Mouse (Mus musculus): ENCODE results near the gene Esrrg. TPM values are rescaled to one million over a fixed set of nuclear protein-coding genes. Genes with fewer than 3 reads are reported as not detected.

The Esrrg gene
- polyA plus RNA-seq, 3 experiments from 2014 or later, result not detected

- ATAC-seq, result no peak
Observed at GRCm38 (mm10) chr1:187836384-187836783, 227.8 kb downstream of the Esrrg start.

- no peak for ATAC-seq
Observed at GRCm38 (mm10) chr1:187836876-187837275, 228.3 kb downstream of the Esrrg start.

DNA sequence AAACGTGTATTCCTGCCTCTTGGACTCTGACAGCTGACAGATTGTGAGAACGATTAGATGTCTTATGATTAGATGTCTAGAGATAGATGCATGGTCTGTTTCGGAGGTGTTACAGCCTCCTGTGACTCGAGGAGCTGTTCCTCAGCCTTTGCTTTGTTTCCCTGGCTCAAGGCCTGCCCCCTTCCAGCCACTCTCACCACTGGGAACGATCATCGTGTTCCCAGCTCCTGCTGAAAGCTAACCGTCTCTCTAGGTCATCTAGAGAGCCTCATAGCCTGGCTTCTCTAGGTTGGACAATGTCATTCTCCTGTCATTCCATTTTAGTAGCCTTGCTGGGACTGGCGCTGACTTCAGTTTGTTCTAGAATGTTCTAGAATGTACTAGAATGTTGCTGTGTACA lies 233.0 kb downstream of the Esrrg start:
- ATAC-seq, result no peak

DNA sequence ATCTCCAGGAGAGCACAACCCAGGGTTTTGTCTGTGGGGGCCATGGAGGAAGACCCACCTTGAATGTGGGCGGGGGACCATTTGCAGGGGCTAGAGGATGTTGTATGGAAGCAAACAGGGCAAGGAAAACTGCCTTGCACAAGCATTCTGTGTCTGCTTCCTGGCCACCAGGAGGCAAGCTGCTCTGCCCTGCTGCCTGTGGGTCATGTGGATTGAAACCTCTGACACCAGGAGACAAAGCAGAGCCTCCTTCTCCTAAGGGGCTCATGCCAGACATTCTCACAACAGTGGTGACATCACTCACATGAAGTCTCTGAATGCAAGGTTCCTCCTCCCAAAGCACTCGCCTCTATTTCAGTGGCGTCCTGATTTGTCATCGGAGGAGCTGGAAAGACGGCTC lies 234.1 kb downstream of the Esrrg start:
- no peak for ATAC-seq

DNA sequence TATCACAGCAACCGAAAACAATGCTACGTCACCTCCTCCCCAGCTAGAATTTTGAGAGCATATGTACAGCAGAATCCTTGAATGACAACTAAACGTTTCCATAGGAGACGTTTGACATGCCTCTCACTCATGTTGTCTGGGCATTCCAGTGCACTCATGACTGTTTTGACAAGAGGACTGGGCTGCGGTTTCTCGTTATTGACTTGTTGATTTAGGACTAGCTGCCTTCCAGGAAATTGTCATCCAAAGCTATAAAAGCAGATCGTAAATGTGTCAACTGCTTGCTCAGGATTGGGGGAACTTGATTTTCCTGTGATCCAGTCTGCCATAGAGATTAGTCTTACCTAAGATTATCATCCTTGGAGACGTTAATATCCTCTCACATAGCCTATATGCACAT lies 245.6 kb downstream of the Esrrg start:
- ATAC-seq, result no peak

DNA sequence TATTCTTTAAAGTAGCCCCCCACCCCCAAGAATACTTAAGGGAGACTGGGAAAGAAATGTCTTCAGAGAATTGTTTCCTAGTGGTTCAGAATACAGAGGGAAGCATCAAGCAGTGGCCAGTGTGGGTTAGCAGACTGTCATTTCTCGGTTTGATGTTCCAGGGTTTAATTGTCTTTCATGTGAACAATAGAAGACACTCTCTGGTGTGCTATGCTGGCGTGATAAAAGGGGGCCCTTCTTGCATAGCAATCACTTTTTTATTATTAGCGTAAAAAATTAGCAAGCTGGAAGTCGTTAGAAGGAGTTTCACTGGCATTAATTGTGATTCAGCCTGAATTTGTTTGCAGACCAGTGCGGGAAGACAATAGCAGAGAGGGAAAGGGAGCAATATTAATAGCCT lies 253.7 kb downstream of the Esrrg start:
- no peak for ATAC-seq

DNA sequence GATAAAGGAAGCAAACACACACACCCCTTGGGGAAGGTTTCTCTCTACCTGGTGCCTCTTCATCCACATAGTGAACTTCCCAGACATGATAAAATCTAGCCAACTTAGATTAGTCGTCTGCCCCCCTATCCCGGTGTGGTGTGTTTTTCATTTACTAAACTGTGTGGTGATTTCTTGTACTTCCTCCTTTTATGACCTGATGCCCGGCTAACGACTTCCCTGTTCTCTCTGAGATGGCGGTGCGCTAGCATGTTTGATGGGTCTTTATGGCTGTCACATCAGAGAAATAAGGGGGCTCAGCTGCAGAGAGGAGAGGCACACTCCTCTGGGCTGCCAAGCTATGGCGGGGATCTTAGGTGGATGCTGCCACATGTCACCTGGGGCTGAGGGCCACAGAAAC lies 259.8 kb downstream of the Esrrg start:
- no peak for ATAC-seq

GRCm38 (mm10) chr1:187872208-187872607 lies 263.6 kb downstream of the Esrrg start:
- no peak for ATAC-seq

- ATAC-seq, result no peak
Observed at GRCm38 (mm10) chr1:187872744-187873143, 264.2 kb downstream of the Esrrg start.

DNA sequence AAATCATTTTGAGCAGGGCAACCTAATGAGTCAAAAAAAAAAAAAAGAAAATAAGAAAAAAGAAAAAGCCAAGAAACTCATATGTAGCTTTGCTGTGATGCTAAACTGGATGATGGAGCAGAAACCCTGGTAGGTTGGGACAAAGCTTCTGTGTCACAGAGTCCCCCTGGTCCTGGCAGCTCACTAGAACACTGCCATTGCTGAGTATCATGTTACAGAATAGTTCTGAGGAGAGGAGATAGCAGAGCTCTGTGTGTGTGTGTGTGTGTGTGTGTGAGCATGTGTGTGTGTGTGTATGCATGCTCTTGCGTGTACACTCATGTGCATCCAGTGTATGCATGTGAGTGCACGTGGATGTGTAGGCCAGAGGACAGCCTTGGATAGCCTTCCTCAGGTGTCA lies 265.2 kb downstream of the Esrrg start:
- ATAC-seq, result no peak

- ATAC-seq, result no peak
Observed at GRCm38 (mm10) chr1:187887270-187887669, 278.7 kb downstream of the Esrrg start.

DNA sequence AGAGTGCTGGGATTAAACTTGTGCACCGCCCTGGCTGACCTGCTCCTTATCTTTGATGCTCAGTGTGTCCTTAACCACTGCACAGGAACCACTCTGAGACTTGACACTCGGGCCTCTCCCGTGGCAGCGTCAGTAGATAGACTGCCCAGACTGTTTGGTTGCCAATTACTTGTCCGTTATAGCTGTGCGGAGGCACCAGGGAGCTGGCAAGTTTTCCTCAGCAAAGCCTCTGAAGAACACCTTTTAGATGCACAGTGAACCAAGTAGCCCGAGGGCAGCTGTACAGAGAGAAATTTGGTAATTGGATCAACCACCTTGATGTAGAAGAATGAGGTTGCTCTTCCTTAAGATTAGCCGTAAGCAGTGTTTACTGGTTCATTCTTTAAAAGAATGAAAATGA lies 279.6 kb downstream of the Esrrg start:
- ATAC-seq, result no peak

DNA sequence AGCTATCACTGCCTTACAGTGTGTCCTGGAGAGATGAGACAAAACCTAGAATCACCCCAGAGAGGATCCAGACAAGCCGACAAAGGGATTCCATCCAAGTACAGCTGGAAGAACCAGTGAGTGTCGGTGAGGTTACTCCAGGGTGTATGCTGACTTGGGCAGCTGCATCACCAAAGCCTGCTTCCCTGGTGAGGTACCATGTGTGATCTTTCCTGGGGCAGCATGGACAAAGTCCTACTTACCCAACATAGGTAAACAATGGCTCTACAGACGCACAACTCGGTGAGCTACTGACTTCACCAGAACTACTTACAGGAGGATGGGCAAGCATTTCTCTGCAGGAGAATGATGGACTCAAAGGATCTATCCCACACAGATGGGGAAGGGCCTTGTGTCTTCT lies 280.5 kb downstream of the Esrrg start:
- no peak for ATAC-seq

DNA sequence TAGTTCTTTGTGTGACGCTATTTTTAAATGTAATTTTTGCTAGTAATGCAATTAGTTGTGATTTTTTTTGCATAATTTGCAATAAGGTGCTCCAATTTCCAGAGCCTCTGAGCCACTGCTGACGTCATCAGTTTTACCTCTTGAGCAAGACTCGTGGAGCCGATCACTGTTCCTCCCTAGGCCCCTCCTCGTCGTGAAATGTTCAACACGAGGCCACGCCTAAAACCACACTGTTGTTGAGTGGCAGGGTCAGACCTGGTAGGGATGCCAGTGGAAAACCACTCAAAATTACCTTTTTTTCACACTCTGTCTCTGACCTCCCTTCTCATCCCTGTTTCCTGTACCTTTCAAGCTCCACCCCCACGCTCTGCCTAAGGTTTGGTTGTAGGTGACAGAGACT lies 282.7 kb downstream of the Esrrg start:
- no peak for ATAC-seq

DNA sequence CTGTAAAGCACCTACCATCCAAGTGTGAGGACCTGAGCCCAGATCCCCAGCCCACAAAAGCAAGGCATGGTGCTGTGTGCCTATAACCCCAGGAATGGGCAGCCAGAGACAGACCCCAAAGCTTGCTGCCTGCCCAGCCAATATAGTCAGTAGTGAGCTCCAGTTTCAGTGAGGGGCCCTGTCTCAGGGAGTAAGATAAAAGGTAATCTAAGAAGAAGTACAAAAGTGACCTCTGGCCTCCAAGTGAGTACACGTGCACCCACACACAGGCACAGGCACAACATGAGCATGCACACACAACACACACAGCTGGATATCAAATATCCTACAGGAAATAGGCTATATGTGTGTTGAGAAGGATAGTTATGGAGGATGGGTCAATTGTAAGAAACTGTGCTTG lies 286.9 kb downstream of the Esrrg start:
- ATAC-seq, result no peak

DNA sequence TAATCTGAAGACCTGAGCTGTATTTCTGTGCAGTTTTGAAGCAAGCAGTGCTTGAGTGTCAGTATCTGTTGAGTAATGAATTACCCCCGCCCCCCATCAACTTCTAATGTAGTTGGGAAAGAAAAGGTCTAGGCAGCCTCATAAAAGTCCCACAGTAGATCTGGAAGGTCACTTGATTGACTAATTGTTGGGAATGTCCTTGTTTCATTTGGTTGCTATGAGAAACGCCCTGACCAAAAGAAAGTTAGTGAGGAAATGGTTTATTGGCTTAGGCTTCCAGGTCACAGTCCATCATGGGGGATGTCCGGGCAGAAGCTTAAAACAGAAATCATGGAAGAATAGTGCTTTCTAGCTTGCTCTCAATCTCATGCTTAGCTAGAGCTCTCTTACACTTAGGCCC lies 287.7 kb downstream of the Esrrg start:
- ATAC-seq, result no peak

GRCm38 (mm10) chr1:187896910-187897309 lies 288.3 kb downstream of the Esrrg start:
- no peak for ATAC-seq

DNA sequence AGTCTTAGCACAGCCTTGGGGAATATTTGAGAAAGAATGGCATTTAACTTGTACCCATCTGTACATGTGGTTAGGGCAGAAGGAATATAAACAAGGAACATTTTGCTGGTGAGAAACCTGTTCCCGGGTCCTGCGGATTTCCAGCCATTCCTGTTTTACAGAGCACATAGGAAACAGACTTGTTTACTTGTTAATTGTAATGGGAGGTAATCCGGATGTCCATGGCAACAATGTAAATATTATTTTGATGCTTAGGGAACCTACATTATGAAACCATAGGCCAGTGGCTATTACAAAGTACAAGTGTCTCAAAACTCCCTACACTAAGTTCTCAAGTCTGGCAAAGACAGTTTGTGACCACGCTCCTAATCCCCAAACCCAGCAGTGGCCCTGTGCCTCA lies 290.9 kb downstream of the Esrrg start:
- no peak for ATAC-seq

DNA sequence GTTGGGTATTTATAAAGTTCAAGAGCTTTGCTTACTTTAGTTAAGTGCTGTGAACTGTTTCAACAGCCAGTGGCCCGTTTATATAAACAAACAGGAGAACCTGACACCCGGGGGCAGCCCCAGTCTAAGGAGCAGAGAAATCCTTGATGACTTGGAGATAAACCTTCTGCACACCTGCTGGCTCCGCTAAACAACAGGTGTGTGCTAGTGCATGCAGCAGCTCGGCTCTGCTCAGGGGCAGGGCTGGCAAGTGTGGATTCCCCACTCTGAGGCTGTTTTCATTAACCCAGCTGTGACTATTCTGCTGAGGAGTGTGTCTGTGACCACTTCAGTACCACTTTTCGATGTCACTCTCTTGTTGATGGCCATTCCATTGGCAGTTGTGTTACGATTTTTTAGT lies 292.2 kb downstream of the Esrrg start:
- ATAC-seq, result no peak

DNA sequence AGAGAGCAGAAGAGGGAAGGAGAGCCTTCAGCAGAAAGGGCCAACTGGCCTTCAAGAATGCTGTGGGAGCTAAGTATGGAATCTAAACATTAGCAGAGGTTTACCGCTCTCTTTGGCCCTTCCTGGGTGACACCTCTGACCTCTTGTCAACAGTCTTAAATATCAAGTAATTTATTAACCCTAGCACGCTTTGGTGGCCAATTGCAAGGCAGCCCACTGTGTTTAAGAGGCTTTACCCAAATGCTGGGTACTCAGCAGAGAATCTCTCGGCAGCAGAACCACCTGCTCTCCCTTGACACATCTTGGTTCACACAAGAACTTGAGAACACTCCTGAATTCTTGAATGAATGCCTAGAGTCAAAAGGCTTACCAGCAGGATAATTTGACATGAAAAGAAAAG lies 293.6 kb downstream of the Esrrg start:
- no peak for ATAC-seq

- no peak for ATAC-seq
Observed at GRCm38 (mm10) chr1:187904731-187905130, 296.1 kb downstream of the Esrrg start.

DNA sequence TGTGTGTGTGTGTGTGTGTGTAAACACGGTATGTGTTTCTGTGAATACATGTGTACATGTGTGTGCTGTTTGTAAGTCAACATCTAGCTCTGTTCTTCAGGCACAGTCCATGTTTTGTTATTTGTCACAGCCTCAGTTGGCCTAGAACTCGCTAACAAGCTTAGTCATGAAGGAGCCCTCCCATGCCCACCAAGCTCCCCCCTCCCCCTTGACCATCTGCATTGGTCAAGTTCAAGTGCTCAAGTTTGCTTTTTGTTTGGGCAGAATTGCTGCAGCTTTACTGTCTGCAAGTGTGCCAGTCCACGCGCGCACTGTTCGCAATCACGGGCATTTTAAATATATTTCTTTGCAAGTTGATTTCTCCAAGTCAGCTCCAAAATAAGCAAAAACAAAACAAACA lies 298.8 kb downstream of the Esrrg start:
- ATAC-seq, result no peak

DNA sequence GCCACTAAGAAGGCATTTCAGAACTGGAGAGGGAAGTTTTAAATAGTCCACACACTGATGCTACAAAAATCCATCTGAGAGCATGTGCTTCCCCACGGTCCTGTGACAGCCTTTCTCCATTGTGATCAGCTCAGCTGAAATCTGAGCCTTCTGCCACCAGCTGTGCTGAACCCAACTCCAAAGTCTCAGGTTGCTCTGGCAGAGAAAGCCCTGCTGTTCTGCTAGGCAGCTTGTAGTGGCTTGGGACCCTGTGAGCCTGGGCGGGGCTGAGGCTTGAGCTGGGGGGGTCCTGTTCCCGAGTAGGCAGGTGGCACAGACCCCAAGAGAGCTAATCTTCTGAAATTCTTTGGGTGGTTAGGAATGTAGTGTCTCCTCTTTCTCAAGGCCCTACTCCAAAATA lies 299.3 kb downstream of the Esrrg start:
- no peak for ATAC-seq

- ATAC-seq, result no peak
Observed at GRCm38 (mm10) chr1:187910718-187911117, 302.1 kb downstream of the Esrrg start.

DNA sequence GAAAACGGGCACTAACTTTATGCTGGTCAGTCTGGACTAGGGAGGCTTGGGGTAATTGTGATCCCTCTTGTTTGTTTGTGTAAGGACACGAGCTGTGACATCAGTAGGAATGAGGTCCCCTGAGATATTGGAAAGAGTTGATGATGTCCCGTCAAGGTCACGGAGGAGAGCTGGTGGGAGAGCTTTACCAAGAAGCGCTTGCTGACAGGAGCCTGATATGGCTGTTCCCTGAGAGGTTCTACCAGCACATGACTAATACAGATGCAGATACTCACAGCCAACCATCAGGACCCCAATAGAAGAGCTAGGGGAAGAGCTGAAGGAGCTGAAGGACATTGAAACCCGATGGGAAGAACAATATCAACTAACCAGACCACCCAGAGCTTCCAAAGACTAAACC lies 302.6 kb downstream of the Esrrg start:
- no peak for ATAC-seq

DNA sequence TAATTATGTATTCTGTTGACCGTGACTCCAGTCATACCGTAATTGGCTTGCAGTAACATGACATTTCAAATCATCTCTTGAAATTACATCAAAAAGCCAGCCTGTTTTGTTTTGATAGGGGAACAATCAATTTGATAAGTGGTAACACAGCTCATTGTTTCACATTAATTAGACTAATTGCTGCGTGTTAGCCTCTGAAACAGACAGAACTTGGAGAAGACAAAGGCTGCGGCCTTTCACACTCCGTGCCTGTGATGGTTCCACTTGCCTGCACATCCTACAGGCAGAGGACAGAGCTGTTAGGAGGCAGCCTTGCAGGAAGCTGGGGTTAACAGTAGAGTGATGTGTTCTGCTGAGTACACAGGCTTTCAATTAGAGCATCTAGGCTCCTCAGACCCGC lies 309.7 kb downstream of the Esrrg start:
- ATAC-seq, result no peak

Measured in inflammation-experienced regulatory T-cells, adult 6 months (primary cell).